Mouse (Mus musculus) MEL (cell line): ENCODE data around the gene Rnf227. TPM values are rescaled to one million over a fixed set of nuclear protein-coding genes. Genes with fewer than 3 reads are reported as not detected.
A peak's percentile ranks its signal among the peaks of the same experiment; 100 is the strongest.

Experiments
- DNase-seq: peaks from one replicate; pipeline ENCODE4 v3.0.0; 2011; ENCODE audit warnings: low read depth, low spot score
- H3K27ac ChIP-seq: 2 replicates; pipeline ENCODE4 v1.5.1; 2012; ENCODE audit warnings: low read depth, mild to moderate bottlenecking, control low read depth, low read length, moderate library complexity; ENCODE audit not compliant: control insufficient read depth
- H3K27me3 ChIP-seq, 2 experiments: fragments of 150-350 bp in 1 of 2; sonication (generic) in 1 of 2; 2 replicates each; pipeline ENCODE4 v1.6.1; 2012; ENCODE audit warnings: low read length in 2 of 2, mild to moderate bottlenecking in 2 of 2, improper control_type of control experiment in 1 of 2, moderate library complexity in 1 of 2; ENCODE audit not compliant: insufficient read depth in 2 of 2, control insufficient read depth in 1 of 2
- H3K36me3 ChIP-seq, 2 experiments: 2 replicates each; pipeline ENCODE4 v1.6.1; 2012 to 2014; ENCODE audit warnings: low read length in 2 of 2, improper control_type of control experiment in 1 of 2, inconsistent platforms in 1 of 2, mild to moderate bottlenecking in 1 of 2; ENCODE audit not compliant: insufficient read depth in 2 of 2, control insufficient read depth in 1 of 2
- H3K4me1 ChIP-seq, 2 experiments: fragments of 150-350 bp in 1 of 2; sonication (generic) in 1 of 2; 2 replicates each; pipeline ENCODE4 v1.6.1; 2012; ENCODE audit warnings: low read length in 2 of 2, improper control_type of control experiment in 1 of 2, mild to moderate bottlenecking in 1 of 2; ENCODE audit not compliant: insufficient read depth in 2 of 2, control insufficient read depth in 1 of 2
- H3K4me3 ChIP-seq, 2 experiments: fragments of 150-350 bp in 1 of 2; sonication (generic) in 1 of 2; 2 replicates each; pipeline ENCODE4 v1.5.1; 2012; ENCODE audit warnings: low read depth in 2 of 2, low read length in 2 of 2, mild to moderate bottlenecking in 2 of 2, moderate library complexity in 2 of 2, control low read depth in 1 of 2, improper control_type of control experiment in 1 of 2; ENCODE audit not compliant: control insufficient read depth in 1 of 2, insufficient read depth in 1 of 2
- H3K79me2 ChIP-seq: 2 replicates; pipeline ENCODE4 v1.6.1; 2012; ENCODE audit warnings: mild to moderate bottlenecking, low read length, moderate library complexity; ENCODE audit not compliant: control insufficient read depth, poor library complexity, insufficient read depth
- H3K9ac ChIP-seq: 2 replicates; pipeline ENCODE4 v1.6.1; 2012; ENCODE audit warnings: low read depth, mild to moderate bottlenecking, control low read depth, low read length, moderate library complexity; ENCODE audit not compliant: control insufficient read depth, poor library complexity, severe bottlenecking
- H3K9me3 ChIP-seq: fragments of 150-350 bp; sonication (generic); replicated peaks from 2 replicates; pipeline ENCODE4 v1.6.1; 2012; ENCODE audit warnings: mild to moderate bottlenecking, low read length, improper control_type of control experiment, moderate library complexity; ENCODE audit not compliant: insufficient read depth
- BHLHE40 ChIP-seq: IDR thresholded peaks from 2 replicates; pipeline ENCODE4 v1.6.1; 2012; ENCODE audit warnings: low read depth, mild to moderate bottlenecking, inconsistent platforms, low read length, improper control_type of control experiment, borderline replicate concordance
- CHD1 ChIP-seq: IDR thresholded peaks from 2 replicates; pipeline ENCODE4 v1.6.1; 2012; ENCODE audit warnings: low read depth, mild to moderate bottlenecking, inconsistent platforms, low read length, improper control_type of control experiment
- CTCF ChIP-seq, 3 experiments: IDR thresholded peaks in 2 of 3; conservative IDR thresholded peaks in 1 of 3; 2 replicates each; pipeline ENCODE4 v1.5.1; 2011 to 2012; ENCODE audit warnings: low read length in 3 of 3, low read depth in 2 of 3, mild to moderate bottlenecking in 2 of 3, improper control_type of control experiment in 1 of 3, inconsistent platforms in 1 of 3, mixed read lengths in 1 of 3, moderate library complexity in 1 of 3; ENCODE audit not compliant: control insufficient read depth in 1 of 3, insufficient read depth in 1 of 3, poor library complexity in 1 of 3, severe bottlenecking in 1 of 3
- E2F4 ChIP-seq: IDR thresholded peaks from 2 replicates; pipeline ENCODE4 v1.6.1; 2011; ENCODE audit warnings: low read depth, low read length, improper control_type of control experiment, borderline replicate concordance
- EP300 ChIP-seq, 2 experiments: IDR thresholded peaks; 2 replicates each; pipeline ENCODE4 v1.6.1; 2011; ENCODE audit warnings: improper control_type of control experiment in 2 of 2, low read length in 2 of 2, low read depth in 1 of 2, mild to moderate bottlenecking in 1 of 2
- ETS1 ChIP-seq: IDR thresholded peaks from 2 replicates; pipeline ENCODE4 v1.6.1; 2012; ENCODE audit warnings: low read depth, mild to moderate bottlenecking, inconsistent platforms, low read length, improper control_type of control experiment, moderate library complexity
- GATA1 ChIP-seq: IDR thresholded peaks from 2 replicates; pipeline ENCODE4 v1.6.1; 2011; ENCODE audit warnings: low read depth, low read length, improper control_type of control experiment
- JUND ChIP-seq: IDR thresholded peaks from 2 replicates; pipeline ENCODE4 v1.6.1; 2011; ENCODE audit warnings: low read depth, mild to moderate bottlenecking, improper control_type of control experiment, low read length
- KAT2A ChIP-seq: conservative IDR thresholded peaks from 2 replicates; pipeline ENCODE4 v1.6.1; 2012; ENCODE audit warnings: low read depth, low read length, improper control_type of control experiment, inconsistent platforms
- MAFK ChIP-seq: IDR thresholded peaks from 2 replicates; pipeline ENCODE4 v1.6.1; 2011; ENCODE audit warnings: low read depth, mild to moderate bottlenecking, low read length, improper control_type of control experiment, borderline replicate concordance
- MAX ChIP-seq: IDR thresholded peaks from 2 replicates; pipeline ENCODE4 v1.6.1; 2011; ENCODE audit warnings: low read length, improper control_type of control experiment
- MAZ ChIP-seq: IDR thresholded peaks from 2 replicates; pipeline ENCODE4 v1.6.1; 2012; ENCODE audit warnings: low read depth, mild to moderate bottlenecking, inconsistent platforms, low read length, improper control_type of control experiment
- MXI1 ChIP-seq: IDR thresholded peaks from 2 replicates; pipeline ENCODE4 v1.6.1; 2011; ENCODE audit warnings: mild to moderate bottlenecking, low read depth, low read length, improper control_type of control experiment
- MYB ChIP-seq: IDR thresholded peaks from 2 replicates; pipeline ENCODE4 v1.6.1; 2011; ENCODE audit warnings: mild to moderate bottlenecking, low read depth, low read length, improper control_type of control experiment
- MYC ChIP-seq: IDR thresholded peaks from 2 replicates; pipeline ENCODE4 v1.6.1; 2011; ENCODE audit warnings: low read depth, mild to moderate bottlenecking, low read length, improper control_type of control experiment, moderate library complexity
- NELFE ChIP-seq: IDR thresholded peaks from 2 replicates; pipeline ENCODE4 v1.6.1; 2011; ENCODE audit warnings: low read depth, low read length, improper control_type of control experiment
- POLR2A ChIP-seq, 2 experiments: IDR thresholded peaks; 2 replicates each; pipeline ENCODE4 v1.6.1; 2011 to 2012; ENCODE audit warnings: low read length in 2 of 2, mild to moderate bottlenecking in 2 of 2, control low read depth in 1 of 2, improper control_type of control experiment in 1 of 2, low read depth in 1 of 2, moderate library complexity in 1 of 2; ENCODE audit not compliant: control insufficient read depth in 1 of 2, insufficient read depth in 1 of 2, poor library complexity in 1 of 2
- POLR2AphosphoS5 ChIP-seq: IDR thresholded peaks from 2 replicates; pipeline ENCODE4 v1.6.1; 2012; ENCODE audit warnings: low read depth, borderline replicate concordance, mild to moderate bottlenecking, inconsistent platforms, low read length, moderate library complexity, mixed read lengths
- RCOR1 ChIP-seq: IDR thresholded peaks from 2 replicates; pipeline ENCODE4 v1.6.1; 2012; ENCODE audit warnings: low read depth, mild to moderate bottlenecking, inconsistent platforms, low read length, improper control_type of control experiment
- SIN3A ChIP-seq: IDR thresholded peaks from 2 replicates; pipeline ENCODE4 v1.6.1; 2012; ENCODE audit warnings: low read length, improper control_type of control experiment, inconsistent platforms
- TAL1 ChIP-seq: IDR thresholded peaks from 2 replicates; pipeline ENCODE4 v1.6.1; 2012; ENCODE audit warnings: mild to moderate bottlenecking, inconsistent platforms, low read length, moderate library complexity, mixed read lengths
- UBTF ChIP-seq: IDR thresholded peaks from 2 replicates; pipeline ENCODE4 v1.6.1; 2012; ENCODE audit warnings: low read depth, mild to moderate bottlenecking, inconsistent platforms, low read length, improper control_type of control experiment, moderate library complexity, borderline replicate concordance; ENCODE audit not compliant: insufficient read depth
- USF1 ChIP-seq: IDR thresholded peaks from 2 replicates; pipeline ENCODE4 v1.6.1; 2014; ENCODE audit warnings: low read depth, mild to moderate bottlenecking, inconsistent platforms, low read length, improper control_type of control experiment, moderate library complexity
- USF2 ChIP-seq, 2 experiments: IDR thresholded peaks; 2 replicates each; pipeline ENCODE4 v1.6.1; 2011 to 2012; ENCODE audit warnings: improper control_type of control experiment in 2 of 2, low read length in 2 of 2, borderline replicate concordance in 1 of 2, inconsistent platforms in 1 of 2, low read depth in 1 of 2, mild to moderate bottlenecking in 1 of 2; ENCODE audit not compliant: insufficient read depth in 1 of 2
- ZC3H11A ChIP-seq: IDR thresholded peaks from 2 replicates; pipeline ENCODE4 v1.6.1; 2012; ENCODE audit warnings: low read depth, mild to moderate bottlenecking, inconsistent platforms, low read length, improper control_type of control experiment
- ZKSCAN1 ChIP-seq: IDR thresholded peaks from 2 replicates; pipeline ENCODE4 v1.6.1; 2012; ENCODE audit warnings: low read depth, mild to moderate bottlenecking, inconsistent platforms, low read length, improper control_type of control experiment, moderate library complexity
- ZMIZ1 ChIP-seq: IDR thresholded peaks from 2 replicates; pipeline ENCODE4 v1.6.1; 2012; ENCODE audit warnings: low read depth, mild to moderate bottlenecking, inconsistent platforms, low read length, improper control_type of control experiment, moderate library complexity
- ZNF384 ChIP-seq: IDR thresholded peaks from 2 replicates; pipeline ENCODE4 v1.6.1; 2012; ENCODE audit warnings: low read depth, mild to moderate bottlenecking, inconsistent platforms, low read length, improper control_type of control experiment
- polyA plus RNA-seq, 2 experiments: library from polyadenylated mRNA; stranded (reverse) in 1 of 2; unstranded in 1 of 2; fragments of >175 nt in 1 of 2; fragments of >200 nt in 1 of 2; gene quantifications; 2 replicates each; pipeline versions ENCODE4 v1.2.1 to v1.2.4; 2012; ENCODE audit warnings: low replicate concordance in 2 of 2, low read depth in 1 of 2; ENCODE audit not compliant: insufficient read length in 2 of 2, insufficient read depth in 1 of 2, missing spikeins in 1 of 2
- total RNA-seq: library from RNA; depleted of rRNA; stranded (reverse); fragments of 300-350 nt; gene quantifications from 2 replicates; pipeline ENCODE4 v1.2.3, GENCODE M21; 2012

The Rnf227 gene
- total and polyA plus RNA-seq, 3 experiments: 11.5 to 12.4 TPM; not detected in 1

DNA sequence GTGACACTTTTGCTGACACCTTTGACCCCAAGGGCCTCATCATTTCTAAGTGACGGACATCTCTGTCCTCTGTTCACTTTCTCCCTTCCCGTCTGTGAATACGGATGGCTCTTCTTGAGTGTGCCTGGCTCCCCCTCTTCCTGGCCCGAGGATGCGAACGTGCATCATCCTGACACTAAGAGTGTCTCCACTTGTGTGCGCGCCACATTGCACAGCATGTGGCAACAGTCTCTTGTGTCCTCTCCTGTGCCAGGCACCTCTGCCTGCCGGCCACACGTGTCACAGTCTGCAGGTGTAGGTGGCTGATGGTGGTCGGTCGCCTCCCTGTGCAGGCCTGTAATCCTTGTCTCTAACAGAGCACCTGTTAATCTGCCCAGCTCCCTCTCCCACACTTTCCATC is 31.3 kb downstream of the Rnf227 start:
- H3K4me1 ChIP-seq: peaks cover 13 to 30% of the 10 kb centered on the region in 2 experiments
- TF ChIP-seq CTCF (IDR thresholded peaks at IDR 0.05 in 2 of 3, conservative IDR thresholded peaks at IDR 0.05 in 1 of 3; ENCODE audit: control insufficient read depth in 1 of 3, insufficient read depth in 1 of 3, low read depth in 2 of 3, low read length in 3 of 3, poor library complexity in 1 of 3, severe bottlenecking in 1 of 3) (no peak), NELFE (no peak), USF2 (IDR thresholded peaks at IDR 0.05; ENCODE audit: borderline replicate concordance in 1 of 2, insufficient read depth in 1 of 2, low read depth in 1 of 2, low read length in 2 of 2) (no peak), CHD1 (no peak), KAT2A (no peak), ZC3H11A (no peak), TAL1 (no peak), ZMIZ1 (no peak), USF1 (no peak), POLR2AphosphoS5 (no peak), SIN3A (no peak), MYB (no peak), MYC (no peak), ETS1 (no peak), MAZ (no peak), UBTF (no peak)
- H3K9me3 ChIP-seq: no peaks in the 10 kb centered on the region
- peaks cover 16% of the 10 kb centered on the region for H3K79me2 ChIP-seq
- no peaks in the 10 kb centered on the region for H3K27me3 ChIP-seq
- no peak overlapping the region; the same call in 1 of the 2 replicates for H3K9ac ChIP-seq
- H3K36me3 ChIP-seq: peaks cover 0 to 26% of the 10 kb centered on the region in 2 experiments; a peak in 2 of 4 replicates
- no peak for DNase-seq
- no peak overlapping the region for H3K4me3 ChIP-seq
- H3K27ac ChIP-seq: peak overlapping the region; percentile 84

DNA sequence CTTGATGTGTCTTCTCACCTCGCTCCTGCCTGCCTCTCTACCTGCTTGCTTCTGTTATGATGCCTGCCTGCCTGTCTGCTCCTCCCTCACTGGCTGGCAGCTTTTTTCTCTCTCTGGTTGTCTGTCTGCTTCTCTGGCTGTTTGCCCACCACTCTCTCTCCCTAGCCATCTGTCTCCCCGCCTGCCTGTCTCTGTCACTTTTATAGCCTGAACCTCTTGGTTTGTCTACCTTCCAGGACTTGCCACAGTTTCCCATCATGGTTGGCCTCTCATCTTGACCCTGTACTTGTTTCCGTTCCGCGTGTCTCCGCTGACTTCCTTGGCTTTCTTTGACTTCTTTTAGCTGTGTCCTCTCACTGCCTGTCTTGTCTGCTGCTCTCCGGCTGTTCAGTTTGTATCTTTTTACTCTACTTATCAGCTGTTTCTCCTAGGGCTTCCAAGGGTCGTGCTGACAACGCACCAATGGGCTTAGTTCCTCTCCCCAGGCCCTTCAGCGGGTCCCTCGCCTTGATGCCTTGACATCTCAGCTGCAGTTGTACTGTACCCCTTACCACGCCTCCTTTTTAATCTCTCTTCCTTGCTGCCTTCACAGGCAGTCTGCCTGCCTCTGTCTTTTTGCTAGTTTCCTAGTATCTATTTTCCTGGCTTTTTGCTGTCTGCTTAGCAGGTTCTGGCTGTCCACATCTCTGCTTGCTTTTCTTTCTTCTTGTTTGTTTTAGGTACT is 32.0 kb downstream of the Rnf227 start:
- DNase-seq: peak; percentile 92
- Histone ChIP-seq H3K79me2 (peaks cover 16% of the 10 kb centered on the region), H3K9ac (peak overlapping the region; percentile 11), H3K27ac (peak overlapping the region; percentile 84), H3K36me3 (peaks cover 0 to 26% of the 10 kb centered on the region in 2 experiments; a peak in 2 of 4 replicates), H3K27me3 (no peaks in the 10 kb centered on the region), H3K4me1 (peaks cover 13 to 30% of the 10 kb centered on the region in 2 experiments), H3K9me3 (no peaks in the 10 kb centered on the region), H3K4me3 (peak overlapping the region; percentile 2 to 22; a peak in 3 of 4 replicates)
- no peak for TF ChIP-seq ZNF384
- no peak for TF ChIP-seq UBTF
- peak; percentile 96 for TF ChIP-seq SIN3A
- TF ChIP-seq EP300 (IDR thresholded peaks at IDR 0.05; ENCODE audit: low read depth in 1 of 2, low read length in 2 of 2): 0 out of 4 replicates have a peak, but pooled peaks of 1 of the 2 experiments have one; percentile 7
- TF ChIP-seq POLR2A (IDR thresholded peaks at IDR 0.05; ENCODE audit: control insufficient read depth in 1 of 2, insufficient read depth in 1 of 2, low read depth in 1 of 2, low read length in 2 of 2, poor library complexity in 1 of 2): peak in 1 of 2 experiments; percentile 54; a peak in 2 of 4 replicates
- peak; percentile 89 for TF ChIP-seq MXI1
- TF ChIP-seq CHD1: peak; percentile 82
- no peak; the same call in 1 of the 2 replicates for TF ChIP-seq MAZ
- TF ChIP-seq POLR2AphosphoS5: no peak
- TF ChIP-seq MAX: peak; percentile 43; the same call in 1 of the 2 replicates
- TF ChIP-seq GATA1: peak; percentile 53
- TF ChIP-seq E2F4: no peak
- peak; percentile 95 for TF ChIP-seq ETS1
- no peak for TF ChIP-seq TAL1
- no peak for TF ChIP-seq ZKSCAN1
- peak; percentile 1; the same call in 1 of the 2 replicates for TF ChIP-seq BHLHE40
- TF ChIP-seq RCOR1: no peak
- 0 out of 2 replicates have a peak, but pooled peaks have one; percentile 41 for TF ChIP-seq MAFK
- TF ChIP-seq JUND: no peak
